Mouse (Mus musculus) embryonic fibroblast, embryonic 13.5 days (primary cell): Measurements from ENCODE around the gene Pla2g2c.

Experiments
- CTCF ChIP-seq: IDR thresholded peaks from 2 replicates; pipeline ENCODE4 v1.5.1; 2011; ENCODE audit warnings: mild to moderate bottlenecking, control low read depth, low read length, moderate library complexity, borderline replicate concordance; ENCODE audit not compliant: insufficient read depth
- POLR2A ChIP-seq: IDR thresholded peaks from 2 replicates; pipeline ENCODE4 v1.6.1; 2011; ENCODE audit warnings: low read depth, mild to moderate bottlenecking, control low read depth, low read length, moderate library complexity

DNA sequence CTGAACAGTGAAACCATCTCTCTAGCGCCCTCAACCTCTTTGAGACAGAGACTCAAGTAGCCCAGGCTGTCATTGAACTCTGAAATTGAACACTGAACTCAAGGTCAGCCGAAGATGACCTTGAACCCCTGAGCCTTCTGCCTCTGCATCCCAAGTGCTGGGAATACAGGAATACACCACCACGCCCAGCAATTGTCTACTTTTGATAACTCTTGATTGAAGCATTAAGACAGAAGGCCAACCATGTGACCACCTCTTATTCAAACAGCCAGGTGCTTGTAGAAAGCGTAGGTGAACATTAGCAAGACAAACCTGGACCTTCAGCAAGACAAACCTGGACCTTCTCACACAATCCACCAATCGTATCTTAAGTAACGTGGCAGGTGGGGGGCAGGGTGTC lies 69.8 kb downstream of the Pla2g2c start:
- TF ChIP-seq CTCF: no peak
- no peak for TF ChIP-seq POLR2A
